Mouse (Mus musculus): ENCODE measurements around the gene Pnpla8. TPM values are rescaled to one million over a fixed set of nuclear protein-coding genes. Genes with fewer than 3 reads are reported as not detected.

The Pnpla8 gene
- polyA plus RNA-seq, 1 experiment from 2014 or later, result 77.4 TPM

GRCm38 (mm10) chr12:44292281-44292680, 71.1 kb downstream of the Pnpla8 start:
- no peaks in the 10 kb centered on the region for H3K36me3 ChIP-seq (ENCODE audit: control insufficient read depth, insufficient read depth, low read length)
- no peaks in the 10 kb centered on the region for H3K9me3 ChIP-seq (ENCODE audit: control insufficient read depth, low read length)
- H3K9ac ChIP-seq (ENCODE audit: low read depth, low read length), result no peak overlapping the region
- H3K27me3 ChIP-seq (ENCODE audit: control insufficient read depth, insufficient read depth, low read length), result no peaks in the 10 kb centered on the region
- no peak overlapping the region for H3K4me2 ChIP-seq (replicated peaks; ENCODE audit: low read depth, low read length)
- ATAC-seq (ENCODE audit: low FRiP score) (peak; percentile 56; the same call in 1 of the 2 replicates), DNase-seq (ENCODE audit: low spot score) (peak; percentile 80)
- H3K4me3 ChIP-seq (ENCODE audit: low read depth, low read length), result no peak overlapping the region
- no peak overlapping the region for H3K27ac ChIP-seq (ENCODE audit: low read depth, low read length)
- no peaks in the 10 kb centered on the region for H3K4me1 ChIP-seq (replicated peaks; ENCODE audit: control insufficient read depth, insufficient read depth, low read length)

DNA sequence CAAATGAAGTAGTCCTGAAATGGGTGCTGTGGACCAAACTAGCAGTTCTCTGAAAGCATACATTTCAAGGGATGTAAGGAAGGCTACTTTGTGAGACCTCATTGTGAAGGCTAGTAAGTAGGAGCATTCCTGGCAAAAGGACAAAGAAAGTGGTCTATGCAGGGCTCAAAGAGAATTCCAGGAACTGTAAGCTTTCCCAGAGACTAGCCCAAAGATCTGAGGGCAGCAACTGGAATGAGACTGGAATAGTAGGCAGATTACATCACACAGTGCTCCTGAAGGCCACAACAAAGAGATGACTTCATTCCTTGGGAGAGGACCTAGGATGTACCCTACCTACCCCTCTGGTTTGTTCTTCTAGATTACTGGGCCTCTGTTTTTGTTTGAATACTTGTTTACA, 79.6 kb downstream of the Pnpla8 start:
- no peak overlapping the region for H3K4me2 ChIP-seq (replicated peaks; ENCODE audit: low read depth, low read length)
- DNase-seq (ENCODE audit: low spot score) (no peak), ATAC-seq (ENCODE audit: low FRiP score) (no peak)
- no peaks in the 10 kb centered on the region for H3K4me1 ChIP-seq (replicated peaks; ENCODE audit: control insufficient read depth, insufficient read depth, low read length)
- no peak overlapping the region for H3K4me3 ChIP-seq (ENCODE audit: low read depth, low read length)
- H3K36me3 ChIP-seq (ENCODE audit: control insufficient read depth, insufficient read depth, low read length), result no peaks in the 10 kb centered on the region
- H3K9ac ChIP-seq (ENCODE audit: low read depth, low read length), result no peak overlapping the region
- H3K27ac ChIP-seq (ENCODE audit: low read depth, low read length), result no peak overlapping the region
- no peaks in the 10 kb centered on the region for H3K27me3 ChIP-seq (ENCODE audit: control insufficient read depth, insufficient read depth, low read length)
- no peaks in the 10 kb centered on the region for H3K9me3 ChIP-seq (ENCODE audit: control insufficient read depth, low read length)

- no peak overlapping the region for H3K9ac ChIP-seq (ENCODE audit: low read depth, low read length)
- no peaks in the 10 kb centered on the region for H3K27me3 ChIP-seq (ENCODE audit: control insufficient read depth, insufficient read depth, low read length)
- ATAC-seq (ENCODE audit: low FRiP score) (no peak), DNase-seq (ENCODE audit: low spot score) (no peak)
- no peak overlapping the region for H3K27ac ChIP-seq (ENCODE audit: low read depth, low read length)
- H3K4me2 ChIP-seq (replicated peaks; ENCODE audit: low read depth, low read length), result no peak overlapping the region
- H3K36me3 ChIP-seq (ENCODE audit: control insufficient read depth, insufficient read depth, low read length), result no peaks in the 10 kb centered on the region
- 97% methylated on average over 1 of the region's 1 CpGs for WGBS
- no peaks in the 10 kb centered on the region for H3K9me3 ChIP-seq (ENCODE audit: control insufficient read depth, low read length)
- H3K4me3 ChIP-seq (ENCODE audit: low read depth, low read length), result no peak overlapping the region
- no peaks in the 10 kb centered on the region for H3K4me1 ChIP-seq (replicated peaks; ENCODE audit: control insufficient read depth, insufficient read depth, low read length)
These were observed 82.8 kb downstream of the Pnpla8 start for GRCm38 (mm10) chr12:44304012-44304411.

GRCm38 (mm10) chr12:44304869-44305268, 83.7 kb downstream of the Pnpla8 start:
- H3K9me3 ChIP-seq (ENCODE audit: control insufficient read depth, low read length), result no peaks in the 10 kb centered on the region
- H3K4me1 ChIP-seq (replicated peaks; ENCODE audit: control insufficient read depth, insufficient read depth, low read length), result no peaks in the 10 kb centered on the region
- H3K27ac ChIP-seq (ENCODE audit: low read depth, low read length), result no peak overlapping the region
- no peak overlapping the region for H3K4me3 ChIP-seq (ENCODE audit: low read depth, low read length)
- no peaks in the 10 kb centered on the region for H3K27me3 ChIP-seq (ENCODE audit: control insufficient read depth, insufficient read depth, low read length)
- ATAC-seq (ENCODE audit: low FRiP score), result no peak
- H3K36me3 ChIP-seq (ENCODE audit: control insufficient read depth, insufficient read depth, low read length), result no peaks in the 10 kb centered on the region
- no peak for DNase-seq (ENCODE audit: low spot score)
- H3K9ac ChIP-seq (ENCODE audit: low read depth, low read length), result no peak overlapping the region
- 77% methylated on average over 5 of the region's 5 CpGs for WGBS
- H3K4me2 ChIP-seq (replicated peaks; ENCODE audit: low read depth, low read length), result no peak overlapping the region

DNA sequence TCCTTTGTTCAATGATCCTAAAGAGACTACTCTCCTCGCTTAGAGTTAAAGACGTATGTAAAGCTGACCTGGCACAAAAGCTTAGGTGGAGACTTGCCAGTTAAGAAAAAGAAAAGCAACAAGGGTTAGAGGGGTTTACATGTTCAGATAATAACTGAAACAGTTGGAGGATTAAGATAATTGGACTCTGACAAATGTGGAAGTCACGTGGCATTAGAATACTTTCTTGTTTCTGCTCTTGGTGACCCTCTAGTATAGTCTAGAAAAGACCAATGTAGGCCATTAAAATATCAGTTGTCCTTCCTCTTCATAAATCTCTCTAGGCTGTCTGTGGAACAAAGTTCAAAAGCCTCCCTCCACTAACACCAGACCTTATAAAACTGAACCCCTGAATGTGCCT, 87.1 kb downstream of the Pnpla8 start:
- no peaks in the 10 kb centered on the region for H3K9me3 ChIP-seq (ENCODE audit: control insufficient read depth, low read length)
- DNase-seq (ENCODE audit: low spot score) (no peak), ATAC-seq (ENCODE audit: low FRiP score) (no peak)
- no peaks in the 10 kb centered on the region for H3K27me3 ChIP-seq (ENCODE audit: control insufficient read depth, insufficient read depth, low read length)
- H3K4me3 ChIP-seq (ENCODE audit: low read depth, low read length), result no peak overlapping the region
- no peak overlapping the region for H3K4me2 ChIP-seq (replicated peaks; ENCODE audit: low read depth, low read length)
- no peaks in the 10 kb centered on the region for H3K4me1 ChIP-seq (replicated peaks; ENCODE audit: control insufficient read depth, insufficient read depth, low read length)
- H3K36me3 ChIP-seq (ENCODE audit: control insufficient read depth, insufficient read depth, low read length), result no peaks in the 10 kb centered on the region
- H3K9ac ChIP-seq (ENCODE audit: low read depth, low read length), result no peak overlapping the region
- 89% methylated on average over 3 of the region's 3 CpGs for WGBS
- no peak overlapping the region for H3K27ac ChIP-seq (ENCODE audit: low read depth, low read length)

- H3K27ac ChIP-seq (ENCODE audit: low read depth, low read length), result no peak overlapping the region
- WGBS, result 89% methylated on average over 2 of the region's 2 CpGs
- no peaks in the 10 kb centered on the region for H3K9me3 ChIP-seq (ENCODE audit: control insufficient read depth, low read length)
- H3K9ac ChIP-seq (ENCODE audit: low read depth, low read length), result no peak overlapping the region
- no peaks in the 10 kb centered on the region for H3K36me3 ChIP-seq (ENCODE audit: control insufficient read depth, insufficient read depth, low read length)
- no peak overlapping the region for H3K4me2 ChIP-seq (replicated peaks; ENCODE audit: low read depth, low read length)
- no peaks in the 10 kb centered on the region for H3K27me3 ChIP-seq (ENCODE audit: control insufficient read depth, insufficient read depth, low read length)
- DNase-seq (ENCODE audit: low spot score), result no peak
- H3K4me3 ChIP-seq (ENCODE audit: low read depth, low read length), result no peak overlapping the region
- no peaks in the 10 kb centered on the region for H3K4me1 ChIP-seq (replicated peaks; ENCODE audit: control insufficient read depth, insufficient read depth, low read length)
- ATAC-seq (ENCODE audit: low FRiP score), result no peak
These were observed 94.0 kb downstream of the Pnpla8 start for GRCm38 (mm10) chr12:44315212-44315611.

GRCm38 (mm10) chr12:44325091-44325490, 103.9 kb downstream of the Pnpla8 start:
- Histone ChIP-seq H3K36me3 (ENCODE audit: control insufficient read depth, insufficient read depth, low read length) (no peaks in the 10 kb centered on the region), H3K9me3 (ENCODE audit: control insufficient read depth, low read length) (no peaks in the 10 kb centered on the region), H3K27ac (ENCODE audit: low read depth, low read length) (no peak overlapping the region), H3K4me1 (replicated peaks; ENCODE audit: control insufficient read depth, insufficient read depth, low read length) (no peaks in the 10 kb centered on the region), H3K9ac (ENCODE audit: low read depth, low read length) (no peak overlapping the region), H3K4me3 (ENCODE audit: low read depth, low read length) (no peak overlapping the region), H3K4me2 (replicated peaks; ENCODE audit: low read depth, low read length) (no peak overlapping the region), H3K27me3 (ENCODE audit: control insufficient read depth, insufficient read depth, low read length) (no peaks in the 10 kb centered on the region)
- no peak for DNase-seq (ENCODE audit: low spot score)
- no peak for ATAC-seq (ENCODE audit: low FRiP score)

GRCm38 (mm10) chr12:44327452-44327851, 106.3 kb downstream of the Pnpla8 start:
- ATAC-seq (ENCODE audit: low FRiP score) (no peak), DNase-seq (ENCODE audit: low spot score) (peak; percentile 27)
- Histone ChIP-seq H3K27me3 (ENCODE audit: control insufficient read depth, insufficient read depth, low read length) (no peaks in the 10 kb centered on the region), H3K4me2 (replicated peaks; ENCODE audit: low read depth, low read length) (no peak overlapping the region), H3K36me3 (ENCODE audit: control insufficient read depth, insufficient read depth, low read length) (no peaks in the 10 kb centered on the region), H3K9ac (ENCODE audit: low read depth, low read length) (no peak overlapping the region), H3K27ac (ENCODE audit: low read depth, low read length) (no peak overlapping the region), H3K9me3 (ENCODE audit: control insufficient read depth, low read length) (no peaks in the 10 kb centered on the region), H3K4me3 (ENCODE audit: low read depth, low read length) (no peak overlapping the region), H3K4me1 (replicated peaks; ENCODE audit: control insufficient read depth, insufficient read depth, low read length) (no peaks in the 10 kb centered on the region)
- 34% methylated on average over 6 of the region's 6 CpGs for WGBS

DNA sequence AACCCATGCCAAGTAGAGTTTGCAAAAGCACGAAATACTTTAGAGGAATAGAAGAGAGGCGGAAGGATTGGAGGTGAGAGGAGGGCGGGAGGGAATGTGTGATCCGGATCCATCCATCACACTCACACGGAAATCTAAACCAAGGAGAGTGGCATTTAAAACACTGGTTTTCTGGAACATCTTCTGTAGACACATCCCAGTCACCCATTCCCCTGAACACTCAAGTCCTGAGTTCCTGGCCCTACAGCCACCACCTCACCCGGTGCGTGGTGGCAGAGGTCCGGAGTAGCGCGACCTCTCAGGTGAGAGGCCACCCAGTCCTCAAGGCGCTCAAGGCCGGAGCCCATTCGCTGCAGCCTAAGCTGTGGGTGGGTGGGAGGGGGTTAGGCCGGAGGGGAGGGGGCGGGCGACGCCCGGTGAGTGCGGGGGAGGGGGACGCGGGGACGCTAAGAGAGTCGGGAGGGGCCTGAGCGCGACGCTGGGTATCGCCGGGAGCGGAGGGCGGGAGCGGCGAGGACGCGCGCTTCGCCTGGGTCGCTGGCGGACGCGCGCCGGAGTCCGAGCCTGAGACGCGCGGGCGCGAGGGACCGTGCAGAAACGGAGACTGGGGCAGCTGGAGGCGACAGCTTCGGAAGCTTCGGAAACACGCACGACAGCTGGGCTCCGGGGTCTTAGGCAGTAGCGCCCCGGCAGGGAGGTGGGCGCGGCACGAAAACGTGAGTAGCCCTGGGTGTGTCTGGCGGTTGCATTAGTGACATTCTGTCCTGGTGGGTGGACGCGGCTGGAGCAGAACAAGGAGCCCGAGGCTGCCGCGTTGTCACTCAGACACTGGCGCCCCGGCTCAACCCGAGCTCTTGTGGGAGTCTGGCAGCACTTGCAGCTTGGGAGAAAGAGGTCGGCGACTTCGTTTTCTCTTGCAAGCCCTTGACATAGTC, 107.5 kb downstream of the Pnpla8 start, which contains the start of gene Nrcam:
Gene Nrcam, plus strand, starts transcription at position 505 of the 935 bp plus-strand sequence.
- DNase-seq (ENCODE audit: low spot score) (peak; percentile 85), ATAC-seq (ENCODE audit: low FRiP score) (peak; percentile 77)
- Histone ChIP-seq H3K9ac (ENCODE audit: low read depth, low read length) (peak within 1 kb of the TSS; percentile 81), H3K27ac (ENCODE audit: low read depth, low read length) (peak within 1 kb of the TSS; percentile 93), H3K9me3 (ENCODE audit: control insufficient read depth, low read length) (no peaks in the 10 kb centered on the region), H3K4me2 (replicated peaks; ENCODE audit: low read depth, low read length) (peak within 1 kb of the TSS; percentile 85), H3K36me3 (ENCODE audit: control insufficient read depth, insufficient read depth, low read length) (no peaks in the 10 kb centered on the region), H3K4me1 (replicated peaks; ENCODE audit: control insufficient read depth, insufficient read depth, low read length) (no peaks in the 10 kb centered on the region), H3K27me3 (ENCODE audit: control insufficient read depth, insufficient read depth, low read length) (no peaks in the 10 kb centered on the region), H3K4me3 (ENCODE audit: low read depth, low read length) (peak within 1 kb of the TSS; percentile 73)
- 2% methylated on average over 53 of the region's 74 CpGs for WGBS

Measured in hindbrain, embryonic 11.5 days (tissue).